Mouse (Mus musculus) hindbrain, embryonic 10.5 days (tissue): Measurements from ENCODE around the gene Trpm3. TPM values are rescaled to one million over a fixed set of nuclear protein-coding genes. Genes with fewer than 3 reads are reported as not detected.

Experiments used
- DNase-seq: peaks from one replicate; pipeline ENCODE4 v3.0.0-alpha.2; 2017; ENCODE audit warnings: low spot score
- H3K27ac ChIP-seq: fragments of 300-500 bp; sonication (generic); 2 replicates; pipeline ENCODE4 v1.5.1; 2016; ENCODE audit warnings: mild to moderate bottlenecking, moderate library complexity
- H3K27me3 ChIP-seq: fragments of 300-500 bp; sonication (generic); 2 replicates; pipeline ENCODE4 v1.6.1; 2016; ENCODE audit warnings: mild to moderate bottlenecking; ENCODE audit not compliant: poor library complexity, insufficient read depth, severe bottlenecking
- H3K36me3 ChIP-seq: fragments of 300-500 bp; sonication (generic); 2 replicates; pipeline ENCODE4 v1.6.1; 2016; ENCODE audit warnings: mild to moderate bottlenecking, moderate library complexity
- H3K4me1 ChIP-seq: fragments of 300-500 bp; sonication (generic); replicated peaks from 2 replicates; pipeline ENCODE4 v1.6.1; 2016; ENCODE audit warnings: mild to moderate bottlenecking
- H3K4me3 ChIP-seq: fragments of 300-500 bp; sonication (generic); 2 replicates; pipeline ENCODE4 v1.5.1; 2016; ENCODE audit warnings: mild to moderate bottlenecking, moderate library complexity
- H3K9me3 ChIP-seq: fragments of 300-500 bp; sonication (generic); 2 replicates; pipeline ENCODE4 v1.6.1; 2016; ENCODE audit warnings: mild to moderate bottlenecking, moderate library complexity
- WGBS: fragments of 180-500 bp; shearing (Covaris S2); methylation state at CpG from one replicate; pipeline ENCODE4 v1.1.7; 2016; 5-methylcytosine and 5-hydroxymethylcytosine counted together
- polyA plus RNA-seq: library from polyadenylated mRNA; unstranded; fragments of >200 nt; fragmentation: Nextera tagmentation; extraction: Ambion mirVana; gene quantifications from 2 replicates; pipeline ENCODE4 v1.2.1, GENCODE M21; 2016

The Trpm3 gene
- polyA plus RNA-seq, 1 experiment from 2014 or later: 14.4 TPM

DNA sequence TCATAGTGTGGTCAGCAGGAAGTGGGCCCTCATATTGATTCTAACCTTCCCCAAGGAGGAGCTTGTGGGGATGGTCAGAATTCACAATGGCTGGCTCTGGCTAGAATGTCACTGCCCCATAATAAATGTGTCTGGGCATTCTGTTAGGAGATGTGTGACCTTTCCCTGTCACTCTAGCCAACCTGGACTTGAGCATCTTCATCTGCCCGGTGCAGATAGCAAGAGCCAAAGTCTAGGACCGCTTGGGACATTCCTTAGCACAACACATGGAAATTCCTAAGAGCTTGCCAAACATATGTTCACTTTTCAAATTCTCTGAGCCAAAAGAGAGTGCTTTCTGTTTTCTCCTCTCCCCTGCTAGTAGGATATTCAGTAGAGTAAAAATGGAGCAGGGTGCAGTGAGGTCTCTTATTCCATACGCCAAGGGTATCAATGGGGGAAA lies 743.8 kb downstream of the Trpm3 start:
- H3K36me3 ChIP-seq: no peaks in the 10 kb centered on the region
- H3K4me1 ChIP-seq: peaks cover 9% of the 10 kb centered on the region
- no peak for DNase-seq

DNA sequence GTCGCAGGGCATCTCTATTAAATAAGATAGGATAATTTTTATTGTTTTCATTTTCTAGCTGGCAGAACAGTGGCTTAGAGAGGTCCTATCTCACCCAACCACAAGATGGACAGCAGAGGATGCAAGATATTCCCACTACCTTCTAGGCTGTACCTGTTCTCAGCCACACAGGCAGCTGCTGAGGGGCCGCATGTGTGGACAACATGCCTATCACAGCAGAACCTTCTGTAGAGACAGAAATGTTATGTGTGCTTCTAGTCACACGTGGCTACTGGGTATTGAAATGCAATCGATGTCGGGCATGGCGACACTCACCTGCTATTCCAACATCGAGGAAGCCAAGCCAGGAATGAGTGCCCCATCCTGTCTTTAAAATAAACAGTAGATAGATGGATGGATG lies 744.3 kb downstream of the Trpm3 start:
- Histone ChIP-seq H3K36me3 (no peaks in the 10 kb centered on the region), H3K9me3 (no peaks in the 10 kb centered on the region), H3K27ac (no peak overlapping the region), H3K4me1 (peaks cover 9% of the 10 kb centered on the region), H3K27me3 (peaks cover 6% of the 10 kb centered on the region), H3K4me3 (no peak overlapping the region)
- DNase-seq: no peak
- whole genome bisulfite sequencing: 92% methylated on average over 7 of the region's 7 CpGs

More for the DNA sequence above, 743.8 kb downstream of the Trpm3 start:
- H3K4me3 ChIP-seq: no peak overlapping the region
- H3K9me3 ChIP-seq: no peaks in the 10 kb centered on the region
- H3K27me3 ChIP-seq: peaks cover 6% of the 10 kb centered on the region
- peak overlapping the region; percentile 56; the same call in 1 of the 2 replicates for H3K27ac ChIP-seq
- WGBS: 84% methylated on average over 3 of the region's 3 CpGs

DNA sequence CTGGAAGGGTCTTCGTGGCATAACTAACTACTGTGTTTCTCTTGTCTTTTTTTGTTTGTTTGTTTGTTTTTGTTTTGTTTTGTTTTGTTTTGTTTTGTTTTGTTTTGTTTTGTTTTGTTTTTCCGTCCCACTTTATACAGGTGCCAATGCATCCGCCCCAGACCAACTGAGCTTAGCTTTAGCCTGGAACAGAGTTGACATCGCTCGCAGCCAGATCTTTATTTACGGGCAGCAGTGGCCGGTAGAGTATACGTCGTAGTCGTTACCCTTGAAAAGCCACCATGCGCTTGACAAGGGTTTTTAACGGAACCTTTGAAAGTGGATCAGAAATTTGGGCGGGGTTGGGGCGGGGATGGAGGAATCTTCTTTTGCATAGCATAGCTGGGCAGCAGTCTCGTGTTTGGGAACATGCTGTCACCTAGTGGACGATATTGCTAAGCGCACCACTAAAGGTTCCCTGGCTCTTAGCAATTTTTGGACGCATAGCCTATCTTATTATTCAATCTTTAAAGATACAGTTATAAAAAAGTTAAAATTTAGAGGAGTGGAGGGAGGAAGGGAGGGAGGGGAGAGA lies 745.0 kb downstream of the Trpm3 start:
- Histone ChIP-seq H3K36me3 (no peaks in the 10 kb centered on the region), H3K27me3 (peaks cover 6% of the 10 kb centered on the region), H3K4me1 (peaks cover 9% of the 10 kb centered on the region), H3K4me3 (peak overlapping the region; percentile 34; the same call in 1 of the 2 replicates), H3K27ac (no peak overlapping the region), H3K9me3 (no peaks in the 10 kb centered on the region)
- DNase-seq: peak; percentile 54
- 24% methylated on average over 18 of the region's 18 CpGs for WGBS

DNA sequence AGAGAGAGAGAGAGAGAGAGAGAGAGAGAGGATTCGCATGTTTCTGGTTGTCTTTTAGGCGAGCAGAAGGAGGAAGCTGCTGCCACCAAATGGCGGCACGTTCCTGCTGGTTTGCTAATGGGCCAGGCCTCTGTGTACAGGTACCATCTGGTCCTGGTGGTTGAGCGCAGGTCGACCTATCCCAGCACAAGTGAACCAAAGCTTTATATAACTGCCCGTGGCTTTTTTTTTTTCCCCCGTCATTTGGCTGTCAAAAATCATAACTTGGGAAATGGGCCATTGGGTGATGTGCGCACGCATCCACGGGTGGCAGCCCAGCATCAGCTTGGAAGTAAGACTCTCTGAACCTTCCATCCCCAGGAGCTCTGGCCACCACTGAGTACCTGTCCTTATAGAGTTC lies 745.5 kb downstream of the Trpm3 start:
- Histone ChIP-seq H3K4me1 (peaks cover 9% of the 10 kb centered on the region), H3K27ac (no peak overlapping the region), H3K9me3 (no peaks in the 10 kb centered on the region), H3K36me3 (no peaks in the 10 kb centered on the region), H3K27me3 (peaks cover 6% of the 10 kb centered on the region), H3K4me3 (peak overlapping the region; percentile 34; the same call in 1 of the 2 replicates)
- WGBS: 49% methylated on average over 11 of the region's 11 CpGs
- DNase-seq: peak; percentile 14

DNA sequence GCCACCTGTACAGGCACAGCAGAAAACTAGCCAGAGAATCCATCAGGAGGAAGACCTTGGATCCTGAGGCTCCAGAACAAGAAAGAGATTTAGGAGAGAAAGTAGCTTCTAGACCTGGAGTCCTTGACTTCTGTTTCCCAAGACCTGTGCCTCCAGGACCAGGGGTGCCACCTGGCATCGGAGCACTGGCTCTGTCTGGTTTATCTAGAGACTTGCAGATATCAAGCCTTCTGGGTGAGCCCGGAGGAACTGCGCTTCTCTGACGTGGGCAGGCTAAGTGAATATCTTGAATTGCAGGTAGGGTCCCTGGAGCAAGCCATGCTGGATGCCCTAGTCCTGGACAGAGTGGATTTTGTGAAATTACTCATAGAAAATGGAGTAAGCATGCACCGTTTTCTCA lies 746.2 kb downstream of the Trpm3 start:
- 92% methylated on average over 5 of the region's 5 CpGs for WGBS
- Histone ChIP-seq H3K36me3 (no peaks in the 10 kb centered on the region), H3K9me3 (no peaks in the 10 kb centered on the region), H3K27ac (no peak overlapping the region), H3K27me3 (peaks cover 6% of the 10 kb centered on the region), H3K4me1 (peaks cover 9% of the 10 kb centered on the region), H3K4me3 (no peak overlapping the region)
- no peak for DNase-seq

DNA sequence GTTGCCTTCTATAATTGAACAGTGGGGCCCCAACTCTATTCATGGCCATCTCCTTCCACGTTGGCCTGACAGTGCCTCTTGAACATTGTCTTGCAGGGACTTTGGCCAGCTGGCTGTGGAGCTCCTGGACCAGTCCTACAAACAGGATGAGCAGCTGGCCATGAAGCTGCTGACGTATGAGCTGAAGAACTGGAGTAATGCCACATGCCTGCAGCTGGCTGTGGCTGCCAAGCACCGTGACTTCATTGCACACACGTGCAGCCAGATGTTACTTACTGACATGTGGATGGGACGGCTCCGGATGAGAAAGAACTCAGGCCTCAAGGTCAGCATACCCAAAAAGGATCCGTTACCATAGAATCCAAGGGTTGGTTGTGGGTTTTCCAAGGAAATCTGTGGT lies 763.0 kb downstream of the Trpm3 start:
- 95% methylated on average over 7 of the region's 7 CpGs for WGBS
- no peaks in the 10 kb centered on the region for H3K4me1 ChIP-seq
- no peaks in the 10 kb centered on the region for H3K27me3 ChIP-seq
- no peaks in the 10 kb centered on the region for H3K9me3 ChIP-seq
- no peak for DNase-seq
- H3K36me3 ChIP-seq: no peaks in the 10 kb centered on the region
- no peak overlapping the region for H3K27ac ChIP-seq
- H3K4me3 ChIP-seq: no peak overlapping the region

DNA sequence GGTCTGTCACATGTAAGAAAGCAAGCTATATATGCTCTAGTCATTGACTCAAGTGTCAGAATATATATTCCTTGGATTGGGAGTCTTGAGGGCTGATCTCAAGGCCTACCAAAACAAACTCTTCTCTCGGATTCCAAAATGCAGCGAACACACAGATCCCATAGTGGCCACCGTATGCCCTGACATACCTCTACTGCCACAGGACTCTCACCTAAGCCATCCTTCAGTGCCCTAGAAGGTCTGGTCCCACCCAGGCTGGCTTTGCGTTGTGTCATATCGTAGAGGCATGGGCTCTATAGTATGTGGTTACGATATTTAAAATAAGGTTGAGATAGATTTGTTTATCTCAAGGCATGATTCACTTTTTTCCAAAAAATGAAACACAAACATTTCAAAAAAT lies 763.5 kb downstream of the Trpm3 start:
- WGBS: 94% methylated on average over 6 of the region's 6 CpGs
- no peaks in the 10 kb centered on the region for H3K36me3 ChIP-seq
- H3K9me3 ChIP-seq: no peaks in the 10 kb centered on the region
- H3K27me3 ChIP-seq: no peaks in the 10 kb centered on the region
- no peaks in the 10 kb centered on the region for H3K4me1 ChIP-seq
- no peak overlapping the region for H3K27ac ChIP-seq
- DNase-seq: no peak
- H3K4me3 ChIP-seq: no peak overlapping the region

DNA sequence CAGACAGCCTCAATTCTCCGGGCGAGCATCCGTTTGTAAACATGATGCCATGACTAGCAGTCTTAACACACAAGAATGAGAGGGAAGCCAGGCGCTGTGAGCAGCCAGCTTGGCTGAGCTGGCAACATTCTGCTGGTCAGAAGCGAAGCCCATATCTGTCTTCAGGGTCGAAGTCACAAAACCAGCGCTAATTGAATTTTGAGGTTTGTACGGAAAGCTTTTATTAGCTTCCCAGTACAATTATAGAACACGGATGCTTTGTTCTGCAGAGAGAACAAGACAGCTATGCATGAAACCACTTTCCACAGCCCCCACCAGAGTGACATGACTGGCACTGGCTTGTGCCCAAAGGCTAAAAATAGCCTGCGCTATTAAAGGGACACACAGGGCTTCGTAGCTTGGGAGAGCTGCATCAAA lies 766.2 kb downstream of the Trpm3 start:
- Histone ChIP-seq H3K9me3 (no peaks in the 10 kb centered on the region), H3K4me1 (no peaks in the 10 kb centered on the region), H3K4me3 (no peak overlapping the region), H3K27ac (no peak overlapping the region), H3K36me3 (no peaks in the 10 kb centered on the region), H3K27me3 (no peaks in the 10 kb centered on the region)
- no peak for DNase-seq
- 88% methylated on average over 11 of the region's 11 CpGs for WGBS

DNA sequence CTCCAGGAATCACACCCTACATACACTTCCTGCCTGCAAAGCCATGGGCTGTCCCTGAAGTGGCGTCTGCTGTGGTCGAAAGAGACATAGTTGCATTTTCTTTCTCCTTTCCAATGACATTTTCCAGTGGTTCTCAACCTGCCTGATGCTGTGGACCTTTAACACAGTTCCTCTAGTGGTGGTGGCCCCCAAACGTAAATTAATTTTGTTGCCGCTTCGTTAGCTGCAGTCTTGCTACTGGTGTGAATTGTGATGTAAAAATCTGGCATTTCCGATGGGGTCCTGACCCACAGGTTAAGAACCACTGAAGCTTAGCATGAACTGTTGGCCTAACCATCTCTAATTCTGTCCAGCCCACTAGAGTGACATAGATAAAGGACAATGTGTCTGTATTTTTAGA lies 771.8 kb downstream of the Trpm3 start:
- Histone ChIP-seq H3K36me3 (no peaks in the 10 kb centered on the region), H3K4me3 (no peak overlapping the region), H3K27ac (no peak overlapping the region), H3K27me3 (no peaks in the 10 kb centered on the region), H3K4me1 (no peaks in the 10 kb centered on the region), H3K9me3 (no peaks in the 10 kb centered on the region)
- no peak for DNase-seq
- 87% methylated on average over 6 of the region's 6 CpGs for WGBS

DNA sequence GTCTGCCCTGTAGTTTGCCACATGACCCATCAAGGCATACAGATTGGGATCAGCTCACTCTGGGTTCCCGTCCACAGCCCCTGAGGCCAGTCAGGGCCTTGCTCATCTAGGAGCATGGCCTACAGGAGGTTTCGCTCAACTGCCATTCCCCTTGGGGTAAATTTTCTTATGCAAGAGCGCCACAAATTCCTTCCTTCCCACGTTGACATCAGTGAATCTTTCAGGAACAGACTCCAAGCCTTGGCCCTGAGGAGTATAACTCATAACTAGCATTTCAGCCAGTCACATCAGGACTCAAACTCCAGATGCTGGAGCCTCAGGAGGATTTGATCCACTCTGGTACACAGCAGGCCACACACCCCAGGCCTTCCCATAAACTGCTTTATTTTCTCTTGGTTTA lies 774.1 kb downstream of the Trpm3 start:
- no peak for DNase-seq
- no peaks in the 10 kb centered on the region for H3K36me3 ChIP-seq
- 88% methylated on average over 4 of the region's 4 CpGs for WGBS
- peaks cover 12% of the 10 kb centered on the region; the same call in 1 of the 2 replicates for H3K4me1 ChIP-seq
- H3K27ac ChIP-seq: no peak overlapping the region
- no peaks in the 10 kb centered on the region for H3K9me3 ChIP-seq
- no peaks in the 10 kb centered on the region for H3K27me3 ChIP-seq
- H3K4me3 ChIP-seq: no peak overlapping the region

DNA sequence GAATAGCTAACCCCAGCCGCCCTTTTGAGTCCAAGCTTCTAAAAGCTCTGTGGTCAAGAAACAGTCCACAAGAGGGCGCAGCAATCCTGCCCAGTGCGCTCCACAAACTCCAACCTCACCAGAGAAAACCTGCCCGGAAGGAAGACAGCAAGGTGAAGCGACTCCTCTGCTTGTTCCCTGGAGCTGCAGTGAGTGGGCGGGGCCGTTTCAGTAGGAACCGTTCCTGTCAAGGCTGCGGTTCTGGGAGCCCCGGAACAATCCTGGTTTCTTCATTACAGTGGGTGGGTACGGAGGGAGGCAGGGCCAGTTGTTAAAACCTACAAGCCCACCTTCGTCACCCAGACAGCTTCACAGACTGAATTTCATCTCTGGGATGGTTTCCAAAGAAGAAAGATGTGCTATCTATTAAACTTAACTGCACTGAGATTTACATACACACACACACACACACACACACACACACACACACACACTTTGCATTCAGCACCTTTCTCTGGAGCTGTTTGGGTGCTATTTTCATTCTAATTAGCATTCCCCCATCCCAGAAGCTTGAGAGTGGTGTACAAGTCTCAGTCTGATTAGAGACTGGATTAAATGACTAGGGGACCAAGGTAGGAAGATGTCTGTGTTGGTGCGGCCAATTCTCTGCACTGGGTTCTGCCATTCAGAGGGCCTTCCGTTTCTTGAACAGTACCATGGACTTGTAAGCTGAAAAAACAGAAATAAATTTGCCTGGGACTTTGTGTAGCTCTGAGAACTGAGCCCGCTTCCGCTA lies 777.2 kb downstream of the Trpm3 start:
- H3K4me3 ChIP-seq: peak overlapping the region; percentile 43
- peaks cover 12% of the 10 kb centered on the region; the same call in 1 of the 2 replicates for H3K4me1 ChIP-seq
- WGBS: 25% methylated on average over 16 of the region's 16 CpGs
- H3K9me3 ChIP-seq: no peaks in the 10 kb centered on the region
- H3K27ac ChIP-seq: peak overlapping the region; percentile 18; the same call in 1 of the 2 replicates
- no peaks in the 10 kb centered on the region for H3K36me3 ChIP-seq
- peak; percentile 76 for DNase-seq
- H3K27me3 ChIP-seq: no peaks in the 10 kb centered on the region

DNA sequence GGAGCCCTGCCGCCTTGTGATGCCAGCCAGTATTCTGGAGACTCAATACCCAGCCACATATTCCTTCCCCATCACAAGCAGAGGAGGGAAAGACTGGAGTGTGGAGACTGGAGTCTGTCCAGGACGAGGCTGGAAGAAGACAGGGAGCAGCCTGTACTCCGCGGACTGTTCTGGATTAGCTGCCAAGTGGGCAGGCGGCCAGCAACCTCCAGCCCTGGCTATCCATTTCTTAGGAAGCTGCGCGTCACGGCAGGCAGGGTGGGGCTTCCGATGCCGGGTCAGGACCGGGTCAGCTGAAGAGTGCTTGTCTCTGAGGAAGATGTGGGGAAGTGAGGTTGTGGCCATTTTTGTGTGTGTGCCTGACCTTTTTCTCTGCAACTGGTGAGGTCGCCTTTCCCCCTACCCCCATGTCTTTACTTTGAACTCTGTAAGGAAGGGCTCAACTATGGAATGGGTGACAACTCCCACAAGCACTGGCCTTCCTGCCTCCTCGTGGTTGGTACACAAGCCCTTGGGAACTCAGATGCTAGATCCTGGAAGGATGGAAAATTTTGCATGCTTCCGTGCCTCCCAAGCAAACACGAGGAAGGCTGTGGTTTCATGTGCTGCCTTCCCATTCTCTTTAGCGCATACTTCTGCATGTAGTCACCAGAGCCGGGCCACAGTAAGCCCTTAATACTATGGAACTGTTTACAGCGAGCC lies 777.9 kb downstream of the Trpm3 start:
- Histone ChIP-seq H3K4me3 (no peak overlapping the region), H3K4me1 (peaks cover 12% of the 10 kb centered on the region; the same call in 1 of the 2 replicates), H3K36me3 (no peaks in the 10 kb centered on the region), H3K27ac (no peak overlapping the region), H3K9me3 (no peaks in the 10 kb centered on the region), H3K27me3 (no peaks in the 10 kb centered on the region)
- DNase-seq: peak; percentile 15
- WGBS: 62% methylated on average over 18 of the region's 18 CpGs

DNA sequence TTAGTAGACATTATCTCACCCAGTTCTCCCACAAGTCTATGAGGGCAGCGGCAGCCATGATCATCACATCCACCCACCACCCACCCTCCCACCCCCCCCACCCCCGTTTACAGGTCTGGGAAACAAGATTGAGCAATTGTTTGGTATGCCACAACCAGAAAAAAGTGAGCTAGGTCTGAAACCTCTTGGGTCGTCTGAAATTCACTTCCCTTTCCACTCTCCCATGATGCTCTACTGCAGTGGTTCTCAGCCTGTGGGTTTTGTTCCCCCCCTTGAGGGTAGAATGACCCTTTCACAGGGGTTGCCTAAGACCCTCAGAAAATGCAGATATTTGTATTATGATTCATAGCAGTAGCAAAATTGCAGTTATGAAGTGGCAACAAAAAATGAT lies 778.5 kb downstream of the Trpm3 start:
- Histone ChIP-seq H3K9me3 (no peaks in the 10 kb centered on the region), H3K4me3 (no peak overlapping the region), H3K27ac (no peak overlapping the region), H3K36me3 (no peaks in the 10 kb centered on the region), H3K4me1 (peaks cover 12% of the 10 kb centered on the region; the same call in 1 of the 2 replicates), H3K27me3 (no peaks in the 10 kb centered on the region)
- 85% methylated on average over 3 of the region's 3 CpGs for WGBS
- no peak for DNase-seq
